Mouse (Mus musculus): Measurements from ENCODE around the gene Lgals3bp.

DNA sequence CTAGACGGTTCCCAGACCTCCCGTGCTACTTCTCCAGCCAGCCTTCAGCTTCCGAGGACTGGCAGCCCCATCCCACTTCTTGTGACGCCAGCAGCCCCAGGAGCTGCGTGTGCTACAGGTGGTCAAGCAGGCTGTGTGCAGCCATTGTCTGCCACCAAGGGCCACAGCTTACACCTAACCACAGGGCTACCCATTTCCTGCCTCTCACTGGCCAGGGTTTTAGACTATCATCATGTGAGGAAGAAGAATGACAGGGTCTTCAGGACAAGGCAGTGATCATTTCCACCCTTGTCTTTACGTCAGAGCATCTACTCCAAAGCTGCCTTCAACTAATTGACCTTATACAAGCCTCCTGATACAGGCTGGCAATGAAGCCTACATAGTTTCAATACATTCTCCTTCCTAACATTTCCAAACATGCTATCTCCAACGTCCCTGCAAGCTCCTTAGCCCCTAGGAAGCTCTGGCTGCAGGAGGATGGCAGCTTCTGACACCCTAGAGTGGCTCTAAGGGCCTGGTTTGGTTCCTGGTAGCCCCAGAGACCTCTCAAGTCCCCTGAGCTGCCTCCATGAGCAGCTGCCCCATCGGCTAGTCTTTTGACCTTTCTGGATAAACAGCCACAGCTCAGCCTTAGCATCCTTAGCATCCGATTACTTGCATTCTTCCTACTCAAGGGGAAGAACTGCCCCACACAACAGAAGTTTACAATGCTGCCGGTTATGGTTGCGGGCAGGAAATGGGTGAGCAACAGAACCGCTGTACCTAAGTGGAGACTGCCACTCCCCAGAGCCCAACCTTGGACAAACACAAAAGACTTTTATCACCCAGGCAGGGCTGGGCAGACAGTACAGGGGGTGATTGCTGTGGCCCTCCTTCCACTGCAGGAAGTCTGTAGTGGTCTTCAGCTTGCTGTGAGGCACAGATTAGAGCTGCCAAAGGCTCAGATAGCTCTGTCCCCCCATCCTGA lies 7.5 kb upstream of the Lgals3bp start:
- TF ChIP-seq CTCF (IDR thresholded peaks at IDR 0.05; ENCODE audit: low read depth), result no peak
- no peak for TF ChIP-seq EP300 (IDR thresholded peaks at IDR 0.05; ENCODE audit: low read depth)

All from liver, embryonic 14.5 days (tissue).